Mouse (Mus musculus): ENCODE data around the gene Tkt.

- no peak for TF ChIP-seq CTCF (IDR thresholded peaks at IDR 0.05; ENCODE audit: low read depth, low read length)
- TF ChIP-seq POLR2A (IDR thresholded peaks at IDR 0.05; ENCODE audit: borderline replicate concordance, low read depth, low read length) = no peak
These were observed 38.8 kb downstream of the Tkt start for GRCm38 (mm10) chr14:30586780-30587461.
